Mouse (Mus musculus): ENCODE data around the gene Cntnap2.

The Cntnap2 gene

DNA sequence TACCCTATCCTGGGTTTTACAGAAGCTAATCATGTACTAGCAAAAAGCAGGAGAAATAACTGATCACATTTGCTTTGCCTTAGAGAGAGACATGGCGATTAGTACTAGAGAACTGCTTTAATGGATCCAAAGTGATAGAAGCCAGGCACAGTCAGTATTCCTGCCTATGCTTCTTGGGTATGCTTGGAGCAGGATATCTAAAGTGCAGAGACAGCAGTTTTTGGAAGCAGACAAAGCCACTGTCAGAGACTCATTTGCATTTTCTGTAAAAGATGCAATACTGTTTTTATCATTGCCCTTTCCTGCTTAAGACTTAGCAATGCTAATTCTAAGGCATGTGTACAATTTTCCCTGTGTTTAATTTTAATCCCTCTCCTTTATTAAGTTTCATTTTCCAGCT lies 1637.0 kb downstream of the Cntnap2 start:
- no peak for DNase-seq (ENCODE audit: low read depth)

DNA sequence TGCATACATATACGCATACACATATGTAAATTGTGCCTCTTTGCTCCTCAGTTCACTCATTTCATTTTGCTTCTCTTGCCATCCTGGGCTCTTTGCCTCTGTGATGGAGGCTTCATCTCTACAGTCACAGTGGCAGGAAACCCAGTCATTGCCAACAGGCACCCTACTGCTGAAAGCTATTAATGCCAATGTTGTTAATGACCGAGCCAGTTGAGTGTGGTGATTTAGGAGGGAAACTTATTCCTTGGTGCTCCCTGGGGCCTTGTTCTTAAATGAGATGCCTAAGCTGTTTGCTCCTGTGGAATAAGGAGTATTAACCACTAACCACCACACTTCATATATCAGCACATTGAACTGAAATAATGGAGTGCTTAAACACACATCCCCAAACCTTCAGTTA lies 1640.2 kb downstream of the Cntnap2 start:
- DNase-seq (ENCODE audit: low read depth): no peak

DNA sequence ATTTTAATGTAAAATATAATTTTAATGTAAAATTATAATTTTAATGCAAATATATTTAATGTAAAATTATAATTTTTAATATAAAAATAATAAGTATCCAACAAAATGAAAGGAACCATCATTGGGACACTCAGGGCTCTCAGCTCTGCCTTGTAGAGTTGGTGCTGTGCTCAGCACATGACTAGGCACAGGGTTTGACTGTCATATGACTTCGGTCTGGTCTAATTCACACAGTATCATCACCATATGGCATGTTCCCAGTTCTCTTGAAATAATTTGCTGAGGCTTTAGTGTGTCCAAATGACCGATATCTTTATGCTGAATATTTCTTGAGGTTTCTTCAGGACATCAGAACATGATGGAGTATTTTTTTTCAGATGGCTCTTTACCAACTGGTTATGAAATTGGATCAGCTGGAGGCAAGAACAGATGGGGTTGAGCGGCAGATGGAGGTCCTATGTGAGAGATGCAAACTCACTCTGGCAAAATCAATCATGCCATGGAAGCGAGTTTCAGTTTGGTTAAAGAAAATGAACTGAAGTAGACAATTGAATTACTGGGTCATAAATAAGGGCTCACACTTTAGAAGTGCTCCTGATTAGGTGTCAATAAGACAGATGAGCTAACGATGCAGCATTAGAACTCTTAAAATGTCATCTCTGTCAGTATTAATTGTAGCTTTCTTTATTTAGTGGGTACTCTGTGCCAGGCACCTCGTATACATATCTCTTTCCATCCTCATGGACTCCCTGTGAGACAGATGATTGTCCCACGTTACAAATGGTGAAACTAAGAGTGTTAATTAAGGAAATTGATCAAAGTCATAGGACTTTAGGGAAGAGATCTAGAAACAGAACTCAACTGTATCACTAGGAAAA lies 1645.4 kb downstream of the Cntnap2 start:
- no peak for DNase-seq (ENCODE audit: low read depth)

DNA sequence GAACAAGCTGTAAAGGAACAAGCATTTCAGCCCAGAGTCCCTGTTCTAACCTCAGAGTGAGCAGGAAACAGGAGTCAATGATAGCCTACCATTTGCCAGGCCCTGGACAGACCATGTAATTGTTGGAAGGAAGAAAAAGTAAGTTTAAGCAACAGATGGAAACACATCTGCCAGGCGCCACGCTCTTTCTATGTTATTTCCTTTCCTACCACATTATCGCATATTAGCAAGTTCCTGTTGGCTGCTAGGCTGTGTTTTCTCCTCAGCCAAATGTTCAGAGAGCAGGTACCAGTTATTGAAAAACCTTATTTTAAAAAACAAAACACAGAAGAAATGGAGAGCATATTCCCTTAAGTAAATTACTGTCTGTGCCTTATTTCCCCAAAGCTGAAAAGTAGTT lies 1646.8 kb downstream of the Cntnap2 start:
- DNase-seq (ENCODE audit: low read depth): no peak

DNA sequence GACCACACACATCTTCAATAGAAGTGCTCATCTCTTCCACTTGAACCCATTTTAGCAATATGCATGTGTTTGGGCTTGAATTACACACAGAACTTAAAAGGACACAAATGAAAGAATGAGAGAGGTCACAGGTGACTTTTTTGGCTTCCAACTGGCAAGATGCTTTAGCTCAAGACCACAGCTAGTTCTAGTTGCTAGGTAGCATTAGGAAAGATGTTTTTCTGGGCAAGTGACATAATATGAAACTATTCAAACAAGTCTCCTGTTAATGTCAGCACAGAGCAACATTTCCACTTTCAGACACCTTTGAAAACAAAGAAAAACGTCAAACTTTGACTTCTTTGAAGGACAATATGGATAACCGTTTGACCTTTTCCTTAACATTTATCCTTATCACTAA lies 1657.4 kb downstream of the Cntnap2 start:
- DNase-seq (ENCODE audit: low read depth): no peak

DNA sequence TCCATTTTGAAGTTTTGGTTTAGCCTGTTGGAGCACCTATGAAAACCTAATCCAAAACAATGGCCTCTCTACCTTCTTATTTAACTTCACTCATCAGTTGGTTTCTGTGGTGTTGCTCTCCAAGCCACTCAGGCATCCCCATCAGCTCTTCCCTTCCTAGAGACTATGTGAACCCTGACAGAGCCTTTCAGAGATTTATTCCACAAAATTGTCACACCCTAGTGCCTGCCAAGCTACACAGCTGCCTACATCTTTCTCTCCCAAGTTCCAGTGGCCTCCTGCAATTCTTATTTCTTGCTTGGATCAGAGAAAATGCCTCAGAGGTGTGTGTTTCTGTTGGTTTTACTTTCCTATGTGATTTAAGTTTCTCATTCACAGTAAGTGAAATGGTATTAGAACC lies 1674.6 kb downstream of the Cntnap2 start:
- DNase-seq (ENCODE audit: low read depth): no peak

DNA sequence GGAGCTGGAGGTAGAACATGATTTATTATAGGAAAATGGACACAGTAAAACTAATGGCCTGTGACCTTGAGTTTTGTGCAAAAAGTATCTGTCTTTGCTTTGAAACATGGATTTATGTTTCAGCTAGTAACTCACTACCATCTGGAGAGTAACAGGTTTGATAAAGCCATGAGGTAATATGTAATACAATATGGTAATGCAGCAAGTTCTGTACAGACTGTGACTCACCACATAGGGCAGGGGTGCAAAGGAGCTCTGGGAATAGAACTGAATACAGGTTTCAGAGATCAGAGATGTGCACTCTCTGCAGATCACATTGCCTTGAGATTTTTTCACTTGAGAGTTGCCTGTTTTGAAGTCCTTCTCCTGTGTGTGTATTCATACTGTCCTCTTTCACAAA lies 1689.3 kb downstream of the Cntnap2 start:
- no peak for DNase-seq (ENCODE audit: low read depth)

DNA sequence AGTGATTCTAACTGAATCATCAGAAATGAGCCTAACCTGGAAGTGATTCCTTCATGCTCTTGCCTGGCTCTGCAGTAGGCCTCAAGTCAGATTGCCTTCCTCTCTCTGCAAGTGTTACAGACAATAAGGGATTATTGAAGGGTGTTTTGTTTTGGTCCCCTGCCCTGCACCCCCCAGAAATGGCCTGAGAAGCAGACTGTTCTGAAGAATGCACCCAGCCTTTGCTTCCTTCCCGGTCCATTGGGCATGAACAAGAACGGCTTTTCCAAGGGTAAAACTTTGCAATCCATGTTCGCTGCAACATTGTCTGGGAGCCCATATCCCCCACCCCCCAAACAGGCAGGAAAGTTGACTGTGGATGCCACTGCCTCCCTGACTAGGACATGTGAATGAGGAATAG lies 1704.3 kb downstream of the Cntnap2 start:
- no peak for DNase-seq (ENCODE audit: low read depth)

DNA sequence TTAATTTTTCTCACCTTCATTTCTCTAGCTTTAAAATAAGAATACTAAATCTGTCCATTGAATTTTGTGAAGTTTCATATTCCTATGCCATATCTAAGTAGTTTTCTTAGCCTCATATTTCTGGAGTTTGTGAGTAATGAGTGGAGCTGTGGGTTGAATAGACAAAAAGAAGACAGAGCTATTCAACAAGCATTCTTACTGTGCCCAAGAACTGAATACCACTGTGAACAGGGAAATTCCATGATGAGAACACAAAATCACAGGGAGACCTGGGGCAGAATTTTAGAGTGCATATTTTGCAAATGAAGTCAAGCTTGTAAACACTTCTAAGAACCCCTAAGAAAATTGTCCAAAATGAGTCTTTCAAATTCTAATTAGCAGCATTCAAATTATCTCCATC lies 1715.4 kb downstream of the Cntnap2 start:
- DNase-seq (ENCODE audit: low read depth): no peak

DNA sequence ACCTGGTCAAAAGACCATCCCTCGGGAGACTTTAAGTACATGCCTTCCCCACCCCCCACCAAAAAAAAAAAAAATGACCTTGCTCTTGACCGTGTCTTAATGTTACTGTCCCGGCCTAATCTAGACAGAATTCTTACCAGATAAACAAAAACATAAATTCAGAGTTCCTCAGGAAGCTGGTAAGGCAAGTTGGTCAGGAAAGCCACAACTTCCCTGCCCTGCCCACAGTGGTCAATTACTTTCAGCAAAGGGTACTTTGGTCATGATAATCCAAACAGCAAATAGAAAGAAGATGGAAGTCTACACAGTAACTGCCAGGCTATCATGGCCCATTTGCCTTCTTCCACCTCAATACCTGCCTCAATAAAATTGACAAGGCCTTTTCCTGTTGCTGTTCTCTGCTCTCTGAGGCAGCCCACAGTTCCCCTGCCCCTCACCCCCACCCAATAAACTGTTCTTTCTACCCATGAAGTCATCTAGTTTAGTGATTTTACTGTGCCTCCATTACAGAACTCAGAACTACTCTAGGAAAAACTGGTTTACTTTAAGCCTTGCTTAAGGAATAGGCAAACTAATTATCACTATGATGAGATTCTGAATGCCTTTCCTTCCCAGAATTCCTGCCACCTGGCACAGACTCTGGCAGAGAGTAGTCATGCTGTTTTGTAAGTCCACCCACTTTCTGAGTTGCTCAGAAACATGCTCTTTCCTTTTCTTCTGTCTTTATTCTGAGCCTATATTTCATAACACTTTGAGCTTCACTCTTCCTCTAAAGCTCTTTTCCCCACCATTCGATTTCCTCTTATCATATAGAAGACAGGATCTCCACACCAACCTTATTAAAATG lies 1743.3 kb downstream of the Cntnap2 start:
- no peak for DNase-seq (ENCODE audit: low read depth)

DNA sequence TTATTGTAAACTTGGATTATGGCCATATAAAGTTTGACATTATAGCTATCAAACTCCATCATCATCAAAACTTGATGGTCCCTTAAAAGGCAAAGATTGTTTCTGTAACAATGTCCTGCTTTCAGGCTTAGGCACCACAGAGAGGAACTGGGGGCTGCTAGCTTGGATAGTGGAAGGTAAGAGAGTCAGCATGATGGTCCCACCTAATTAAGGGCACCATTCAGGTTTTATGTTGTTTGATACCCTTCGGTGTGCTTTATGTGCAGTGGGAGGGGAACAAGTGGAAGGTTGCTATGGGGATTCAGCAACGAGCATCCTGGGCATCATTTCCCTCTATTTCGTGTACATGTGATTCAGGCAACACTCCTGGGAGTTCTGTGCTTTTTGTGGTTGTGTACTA lies 1797.5 kb downstream of the Cntnap2 start:
- no peak for DNase-seq (ENCODE audit: low read depth)

DNA sequence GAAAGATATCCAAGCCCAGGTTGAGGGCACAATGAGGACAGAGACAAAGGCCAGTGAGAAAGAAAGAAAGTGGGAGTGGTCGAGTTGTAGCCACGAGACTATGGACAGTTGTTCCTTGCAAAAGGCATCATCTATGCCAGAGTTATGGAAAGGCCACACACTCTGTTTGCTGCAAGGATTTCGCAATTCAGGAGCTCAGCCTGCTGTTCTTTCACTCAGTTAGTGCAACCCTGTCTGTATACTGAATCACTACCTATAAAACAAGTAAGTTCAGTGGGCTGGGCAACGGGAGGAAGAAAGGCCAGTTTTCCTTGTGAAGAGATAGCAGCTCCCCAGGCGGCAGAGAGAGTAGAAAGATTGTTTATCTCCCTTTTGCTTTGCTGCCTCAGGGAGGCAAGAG lies 1801.9 kb downstream of the Cntnap2 start:
- DNase-seq (ENCODE audit: low read depth): no peak

DNA sequence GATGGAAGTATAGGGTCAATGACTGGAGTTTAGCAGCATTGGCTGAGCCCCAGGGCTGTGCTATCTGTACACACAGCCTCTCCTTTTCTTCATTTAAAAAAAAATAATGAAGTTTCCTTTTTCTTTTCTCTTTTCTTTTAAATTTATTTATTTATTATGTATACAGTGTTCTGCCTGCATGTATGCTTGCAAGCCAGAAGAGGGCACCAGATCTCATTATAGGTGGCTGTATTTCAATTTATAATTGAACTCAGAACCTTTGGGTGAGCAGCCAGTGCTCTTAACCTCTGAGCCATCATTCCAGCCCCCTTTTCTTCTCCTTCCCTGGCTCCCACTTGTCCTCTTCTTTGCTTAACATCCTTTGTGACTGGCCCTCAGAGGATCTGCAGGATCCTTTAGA lies 1807.2 kb downstream of the Cntnap2 start:
- DNase-seq (ENCODE audit: low read depth): no peak

DNA sequence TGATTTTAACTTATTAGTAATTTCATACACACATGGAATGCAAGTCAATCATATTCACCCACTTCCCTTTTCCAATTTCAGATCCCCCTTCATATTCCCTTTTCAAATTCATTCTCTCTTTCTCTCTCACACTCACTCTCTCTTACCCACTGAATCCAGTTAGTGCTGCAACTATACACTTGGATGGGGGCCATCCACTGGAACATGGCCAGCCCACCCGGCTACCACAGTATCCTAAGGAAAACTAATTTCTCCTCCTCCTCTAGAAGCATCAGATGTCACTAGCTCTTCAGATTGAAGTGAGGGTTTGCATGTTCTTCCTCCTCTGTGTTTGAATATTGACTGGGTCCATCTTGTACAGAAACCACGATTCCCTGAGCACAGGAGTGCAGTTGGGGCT lies 1827.1 kb downstream of the Cntnap2 start:
- no peak for DNase-seq (ENCODE audit: low read depth)

DNA sequence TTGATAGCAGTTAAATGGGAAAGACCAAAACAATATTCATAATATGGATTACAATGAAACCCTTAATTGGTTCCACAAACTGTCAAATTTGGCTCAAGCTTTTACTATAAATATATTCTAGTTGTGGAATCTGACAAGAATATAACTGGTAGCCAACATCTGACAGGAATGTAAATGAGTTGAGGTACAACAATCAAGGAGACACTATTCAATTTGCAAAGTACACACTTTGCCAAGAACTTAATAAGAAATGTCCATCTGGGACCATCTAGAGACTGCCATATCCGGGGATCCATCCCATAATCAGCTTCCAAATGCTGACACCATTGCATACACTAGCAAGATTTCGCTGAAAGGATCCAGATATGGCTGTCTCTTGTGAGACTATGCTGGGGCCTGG lies 1850.0 kb downstream of the Cntnap2 start:
- DNase-seq (ENCODE audit: low read depth): no peak

DNA sequence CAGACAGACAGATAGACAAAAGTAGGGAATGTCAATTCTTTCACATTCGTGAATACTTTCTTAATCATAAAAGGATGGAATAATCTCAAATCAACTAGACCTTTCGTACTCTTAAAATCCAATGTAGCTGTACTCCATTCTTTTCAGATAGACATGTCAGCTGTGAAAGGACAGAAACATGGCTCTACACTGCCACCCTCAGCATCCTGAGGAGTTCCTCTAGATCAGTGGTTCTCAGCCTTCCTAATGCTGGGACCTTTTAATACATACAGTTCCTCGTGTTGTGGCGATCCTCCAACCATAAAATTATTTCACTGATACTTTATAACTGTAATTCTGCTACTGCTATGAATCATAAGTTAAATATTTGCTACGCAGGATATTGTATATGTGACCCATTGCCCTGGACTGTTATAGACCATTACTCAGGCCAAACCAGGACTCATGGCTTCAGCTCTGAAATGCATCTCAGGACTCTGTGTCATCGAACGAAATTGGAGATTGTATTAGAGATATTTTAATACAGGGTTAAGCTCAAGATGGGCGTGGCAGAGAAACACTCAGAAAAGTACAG lies 1859.6 kb downstream of the Cntnap2 start:
- no peak for DNase-seq (ENCODE audit: low read depth)

DNA sequence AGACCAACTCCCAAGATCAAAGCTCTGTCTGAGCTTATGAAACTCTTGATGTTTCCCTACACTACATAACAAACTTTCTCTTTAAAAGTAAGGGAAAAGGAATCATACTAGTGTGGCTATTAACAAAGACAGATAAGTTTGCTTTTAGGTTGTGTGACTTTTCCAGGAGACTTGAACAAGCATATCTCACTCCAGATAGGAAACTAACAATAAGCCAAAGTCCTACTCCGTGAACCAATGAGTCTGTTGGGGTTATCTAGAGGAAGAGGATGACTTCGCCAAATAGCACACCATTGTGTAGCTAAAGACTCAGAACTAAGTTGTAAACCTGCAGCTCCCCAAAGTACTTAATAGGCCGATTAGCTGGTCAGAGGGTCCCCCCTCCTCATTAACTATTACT lies 1860.8 kb downstream of the Cntnap2 start:
- DNase-seq (ENCODE audit: low read depth): no peak

DNA sequence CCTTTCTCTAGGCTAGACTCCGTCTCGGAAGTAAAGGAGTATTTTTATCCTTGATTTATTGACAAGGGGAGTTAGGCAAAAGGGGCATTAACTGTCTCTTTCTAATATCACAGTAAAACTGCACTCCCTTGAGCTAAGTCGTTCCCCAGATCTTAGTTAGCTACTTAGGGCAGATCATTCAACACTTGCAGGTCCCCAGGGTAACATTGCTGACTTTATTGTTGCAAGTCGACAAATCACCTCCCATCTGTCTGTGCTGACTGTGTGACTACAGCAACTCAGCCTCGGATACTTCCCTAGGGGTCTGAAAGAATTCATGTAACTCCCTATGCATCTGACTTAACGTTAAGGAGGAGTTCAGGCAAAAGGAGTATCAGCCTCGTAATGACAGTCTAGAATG lies 1865.6 kb downstream of the Cntnap2 start:
- DNase-seq (ENCODE audit: low read depth): no peak

DNA sequence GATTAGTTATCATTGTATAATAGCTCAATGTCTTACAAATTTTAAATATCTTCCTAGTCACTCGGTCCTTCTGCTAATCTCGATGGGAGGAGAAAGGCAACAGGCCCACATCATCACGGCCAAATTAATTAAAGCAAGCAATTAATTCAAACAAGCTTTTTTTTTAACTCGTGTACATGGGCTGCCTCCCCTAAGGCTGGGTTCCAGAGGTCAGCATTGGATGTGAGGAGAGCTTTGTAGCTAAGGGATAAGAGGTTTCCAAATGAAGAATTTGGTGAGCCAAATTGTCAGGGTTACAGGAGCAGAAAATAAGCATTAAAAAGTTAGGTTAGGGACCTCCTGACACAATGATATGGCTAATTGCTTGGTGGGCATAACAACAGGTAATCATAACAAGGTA lies 1886.5 kb downstream of the Cntnap2 start:
- no peak for DNase-seq (ENCODE audit: low read depth)

DNA sequence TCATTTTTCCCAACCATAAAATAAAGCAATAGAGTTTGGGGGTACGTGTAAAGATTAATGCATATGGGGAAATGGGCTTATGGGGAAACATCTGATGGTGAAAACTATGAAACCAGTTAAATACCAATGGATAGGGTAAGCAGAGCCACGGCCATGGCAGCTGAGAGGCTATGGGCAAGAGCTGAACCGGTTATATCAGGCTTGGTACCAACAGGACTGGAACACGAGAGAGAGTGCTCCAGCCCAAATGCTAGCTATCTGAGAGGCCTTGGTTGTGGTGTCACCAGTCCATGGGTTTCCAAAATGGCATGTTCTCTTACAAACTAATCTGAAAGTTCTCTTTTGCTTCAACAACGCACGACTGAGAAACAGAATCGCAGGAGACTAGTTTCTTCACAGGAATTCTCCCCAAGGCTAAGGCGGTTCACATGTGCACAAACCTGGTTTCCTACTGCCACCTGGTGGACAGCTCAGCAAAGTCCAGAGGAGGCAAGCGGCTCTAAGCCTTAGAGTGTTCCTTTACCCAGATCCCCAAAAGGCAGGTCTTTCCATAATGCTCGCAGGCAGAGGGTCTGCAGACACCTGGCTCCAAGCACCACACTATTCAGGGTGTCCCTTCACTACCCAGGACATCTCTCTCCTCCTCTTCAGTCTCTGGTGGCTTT lies 1902.0 kb downstream of the Cntnap2 start:
- peak; percentile 82 for DNase-seq (ENCODE audit: low read depth)

DNA sequence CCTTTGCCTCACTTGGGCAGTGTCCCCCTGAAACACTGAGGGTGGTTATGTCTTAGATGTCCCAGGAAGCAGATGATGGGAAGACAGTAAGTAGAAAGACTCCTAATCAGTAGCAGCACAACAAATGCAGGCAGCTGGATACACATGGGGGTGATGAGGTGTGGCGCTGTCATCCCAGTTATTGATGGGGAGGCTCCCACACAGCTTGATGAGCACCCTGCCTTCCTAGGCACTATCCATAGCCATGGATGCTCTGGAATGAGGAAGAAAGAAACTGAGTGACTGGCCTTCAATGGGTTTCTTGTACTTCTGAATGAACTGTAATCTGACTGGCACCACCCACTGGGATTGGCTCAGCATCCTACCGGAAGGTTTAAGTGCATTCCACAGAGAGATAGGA lies 1904.1 kb downstream of the Cntnap2 start:
- DNase-seq (ENCODE audit: low read depth): no peak

DNA sequence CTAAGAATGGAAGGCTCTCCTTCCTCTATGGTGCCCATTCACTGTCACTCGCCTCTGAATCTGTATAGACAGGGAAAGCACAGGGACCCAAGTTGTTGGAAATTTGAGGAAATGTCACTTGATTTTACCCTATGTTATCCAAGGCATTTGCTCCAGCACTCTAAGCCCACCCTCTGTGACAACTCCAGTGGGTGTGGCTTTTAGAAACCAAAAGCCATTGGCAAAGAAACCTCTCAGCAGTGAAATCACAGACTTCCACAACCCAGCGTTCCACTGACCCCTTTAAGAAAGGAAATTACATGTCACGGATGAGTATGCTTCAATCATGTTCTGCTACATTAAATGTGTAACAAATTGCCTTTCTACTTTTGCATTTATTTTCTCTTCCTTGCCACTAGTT lies 1904.5 kb downstream of the Cntnap2 start:
- no peak for DNase-seq (ENCODE audit: low read depth)

DNA sequence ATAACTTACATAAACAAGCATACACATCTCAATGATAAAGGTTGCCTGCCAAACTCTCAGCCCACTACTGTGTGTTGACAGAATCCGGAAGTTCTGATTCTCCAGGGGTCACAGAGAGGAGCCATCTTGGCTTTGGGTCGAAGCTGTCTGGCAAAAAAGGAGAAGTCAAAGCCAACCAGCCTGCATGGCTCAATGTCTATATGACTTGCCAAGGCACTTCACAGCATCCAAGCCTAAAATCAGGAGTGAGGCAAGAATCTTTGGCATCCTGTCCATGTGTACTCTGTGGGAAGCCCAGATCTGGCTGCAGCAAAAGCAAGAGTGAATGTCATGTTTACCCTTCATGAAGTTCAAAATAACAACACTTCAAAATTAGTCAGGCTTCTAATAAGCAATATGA lies 1913.5 kb downstream of the Cntnap2 start:
- no peak for DNase-seq (ENCODE audit: low read depth)
